30 mouse cellular contexts compared by ENCODE assay signal in genomic region chr1:64046802-64047156, GRCm38 (mm10).
"Had no signal": no experiment of that assay in that cellular context is flagged by ENCODE, and none has a peak within 500 bp of the region (broad histone marks: within the 10 kb centered on the region; RNA-seq: fewer than 3 reads in every experiment).

No protein-coding gene starts in this region.

- H3K4me1 ChIP-seq: midbrain, embryonic 12.5 days; neural tube, embryonic 12.5 days had no signal

- H3K9me3 ChIP-seq: limb, embryonic 10.5 days; limb, embryonic 12.5 days; limb, embryonic 13.5 days; limb, embryonic 15.5 days; liver, embryonic 12.5 days; liver, embryonic 13.5 days; liver, embryonic 15.5 days; lung, embryonic 15.5 days; megakaryocyte, embryonic 14.5 days; midbrain, embryonic 10.5 days; midbrain, embryonic 12.5 days; midbrain, embryonic 13.5 days; midbrain, embryonic 15.5 days; neural tube, embryonic 12.5 days had no signal

- DNase-seq: left cerebral cortex, postnatal 4 days; liver; liver, embryonic 13.5 days; liver, postnatal 0 days; lung, adult 18-20 months; lung, adult 2 months; lung, postnatal 14 days; lung, postnatal 36 days; lung, postnatal 4 days; midbrain, embryonic 14.5 days had no signal

- H3K36me3 ChIP-seq: limb, embryonic 10.5 days; limb, embryonic 15.5 days; liver, embryonic 12.5 days; liver, embryonic 13.5 days; liver, embryonic 15.5 days; lung, embryonic 15.5 days; midbrain, embryonic 10.5 days; midbrain, embryonic 12.5 days; midbrain, embryonic 13.5 days; midbrain, embryonic 15.5 days; neural tube, embryonic 12.5 days had no signal

- H3K27ac ChIP-seq: left cerebral cortex, adult 2 months; limb, embryonic 10.5 days; limb, embryonic 12.5 days; limb, embryonic 13.5 days; limb, embryonic 15.5 days; liver, embryonic 12.5 days; liver, embryonic 13.5 days; liver, embryonic 14.5 days; liver, embryonic 15.5 days; macrophage; midbrain, embryonic 10.5 days; midbrain, embryonic 12.5 days; midbrain, embryonic 13.5 days; midbrain, embryonic 15.5 days; neural tube, embryonic 12.5 days had no signal

- H3K27me3 ChIP-seq: limb, embryonic 12.5 days; limb, embryonic 13.5 days; limb, embryonic 15.5 days; liver, embryonic 12.5 days; liver, embryonic 13.5 days; liver, embryonic 15.5 days; lung, embryonic 15.5 days; megakaryocyte, embryonic 14.5 days; midbrain, embryonic 12.5 days; midbrain, embryonic 13.5 days; midbrain, embryonic 15.5 days; neural tube, embryonic 12.5 days had no signal

- H3K4me2 ChIP-seq: limb, embryonic 12.5 days; limb, embryonic 13.5 days; limb, embryonic 15.5 days; liver, embryonic 11.5 days; liver, embryonic 12.5 days; liver, embryonic 13.5 days; liver, embryonic 15.5 days; midbrain, embryonic 11.5 days; midbrain, embryonic 12.5 days; midbrain, embryonic 13.5 days; midbrain, embryonic 15.5 days; neural tube, embryonic 12.5 days had no signal

- H3K9ac ChIP-seq: limb, embryonic 12.5 days; limb, embryonic 13.5 days; limb, embryonic 15.5 days; liver, embryonic 12.5 days; liver, embryonic 13.5 days; liver, embryonic 14.5 days; liver, embryonic 15.5 days; liver, postnatal 0 days; lung, embryonic 15.5 days; midbrain, embryonic 12.5 days; midbrain, embryonic 13.5 days; midbrain, embryonic 15.5 days; neural tube, embryonic 12.5 days had no signal

- H3K4me3 ChIP-seq: left cerebral cortex, adult 2 months; limb, embryonic 10.5 days; limb, embryonic 12.5 days; limb, embryonic 13.5 days; limb, embryonic 15.5 days; liver, embryonic 12.5 days; liver, embryonic 13.5 days; liver, embryonic 15.5 days; lung, embryonic 15.5 days; megakaryocyte, embryonic 14.5 days; midbrain, embryonic 10.5 days; midbrain, embryonic 12.5 days; midbrain, embryonic 13.5 days; midbrain, embryonic 15.5 days; myocyte; neural tube, embryonic 12.5 days had no signal

- ATAC-seq: liver, embryonic 12.5 days; liver, postnatal 0 days; midbrain, embryonic 13.5 days; midbrain, embryonic 15.5 days; midbrain, embryonic 16.5 days had no signal
